Mouse (Mus musculus): Measurements from ENCODE around the gene Banp. TPM values are rescaled to one million over a fixed set of nuclear protein-coding genes. Genes with fewer than 3 reads are reported as not detected.
A peak's percentile ranks its signal among the peaks of the same experiment; 100 is the strongest.

Banp gene
- polyA plus RNA-seq, 1 experiment from 2014 or later = 34.9 TPM

DNA sequence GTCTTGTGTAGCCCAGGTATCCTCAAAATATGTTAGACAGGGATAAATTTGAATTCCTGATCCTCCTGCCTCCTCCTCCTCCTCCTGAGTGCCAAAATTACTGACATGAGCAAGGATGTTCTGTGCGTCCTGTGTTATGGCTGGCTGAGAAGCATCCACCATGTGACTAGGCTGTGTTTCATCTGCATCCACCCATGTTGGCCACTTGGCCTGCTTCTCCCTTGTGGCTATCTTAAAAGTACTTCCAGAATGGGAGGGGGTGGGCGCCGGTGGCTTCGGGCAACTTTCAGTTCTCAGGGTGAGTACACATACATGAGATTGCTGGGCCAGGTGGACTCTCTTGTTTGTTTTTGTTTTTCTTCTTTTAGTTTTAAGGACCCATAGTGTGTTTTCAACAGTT lies 30.4 kb upstream of the Banp start:
- H3K27ac ChIP-seq (replicated peaks; ENCODE audit: low read depth, low read length) = no peak overlapping the region
- H3K9me3 ChIP-seq (ENCODE audit: control insufficient read depth, low read length) = no peaks in the 10 kb centered on the region
- no peak for DNase-seq (ENCODE audit: low spot score)
- WGBS = 54% methylated on average over 4 of the region's 4 CpGs
- no peak overlapping the region for H3K4me3 ChIP-seq (ENCODE audit: low read depth, low read length)
- no peak for ATAC-seq (ENCODE audit: low read depth)
- no peaks in the 10 kb centered on the region for H3K36me3 ChIP-seq (ENCODE audit: control insufficient read depth, insufficient read depth, low read length)
- no peaks in the 10 kb centered on the region for H3K27me3 ChIP-seq (replicated peaks; ENCODE audit: control insufficient read depth, insufficient read depth, low read length)
- no peak overlapping the region for H3K4me2 ChIP-seq (ENCODE audit: low read depth, low read length)
- H3K4me1 ChIP-seq (ENCODE audit: control insufficient read depth, insufficient read depth, low read length) = no peaks in the 10 kb centered on the region
- H3K9ac ChIP-seq (ENCODE audit: low read depth, low read length) = no peak overlapping the region

GRCm38 (mm10) chr8:121919731-121920130 lies 29.8 kb upstream of the Banp start:
- Histone ChIP-seq H3K9ac (ENCODE audit: low read depth, low read length) (no peak overlapping the region), H3K36me3 (ENCODE audit: control insufficient read depth, insufficient read depth, low read length) (no peaks in the 10 kb centered on the region), H3K27ac (replicated peaks; ENCODE audit: low read depth, low read length) (no peak overlapping the region), H3K4me2 (ENCODE audit: low read depth, low read length) (no peak overlapping the region), H3K27me3 (replicated peaks; ENCODE audit: control insufficient read depth, insufficient read depth, low read length) (no peaks in the 10 kb centered on the region), H3K4me3 (ENCODE audit: low read depth, low read length) (no peak overlapping the region), H3K4me1 (ENCODE audit: control insufficient read depth, insufficient read depth, low read length) (no peaks in the 10 kb centered on the region), H3K9me3 (ENCODE audit: control insufficient read depth, low read length) (no peaks in the 10 kb centered on the region)
- DNase-seq (ENCODE audit: low spot score) = peak; percentile 72
- WGBS = 26% methylated on average over 3 of the region's 3 CpGs
- no peak; the same call in 1 of the 2 replicates for ATAC-seq (ENCODE audit: low read depth)

DNA sequence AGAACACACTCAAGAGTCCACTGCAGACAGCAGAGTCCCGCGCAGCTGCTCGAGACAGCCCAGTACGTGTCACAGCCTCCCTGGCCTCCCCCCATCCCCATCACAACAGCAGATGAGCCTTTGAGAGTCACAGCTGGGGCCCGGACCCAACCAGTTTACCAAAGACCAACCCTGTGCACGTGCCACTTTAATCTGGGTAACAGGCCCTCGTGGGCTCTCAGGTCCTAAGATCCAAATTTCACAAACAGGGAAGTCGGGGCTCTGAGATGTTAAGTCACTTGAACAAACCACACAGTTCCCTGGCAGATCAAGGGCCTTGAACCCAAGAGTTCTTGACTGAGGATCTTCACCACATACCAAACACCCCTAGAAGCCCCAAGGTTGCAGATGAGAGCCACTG lies 28.0 kb upstream of the Banp start:
- H3K9ac ChIP-seq (ENCODE audit: low read depth, low read length) = no peak overlapping the region
- no peak for ATAC-seq (ENCODE audit: low read depth)
- WGBS = 70% methylated on average over 8 of the region's 8 CpGs
- H3K9me3 ChIP-seq (ENCODE audit: control insufficient read depth, low read length) = no peaks in the 10 kb centered on the region
- no peaks in the 10 kb centered on the region for H3K27me3 ChIP-seq (replicated peaks; ENCODE audit: control insufficient read depth, insufficient read depth, low read length)
- no peak overlapping the region for H3K4me3 ChIP-seq (ENCODE audit: low read depth, low read length)
- no peak for DNase-seq (ENCODE audit: low spot score)
- H3K27ac ChIP-seq (replicated peaks; ENCODE audit: low read depth, low read length) = no peak overlapping the region
- no peak overlapping the region for H3K4me2 ChIP-seq (ENCODE audit: low read depth, low read length)
- H3K4me1 ChIP-seq (ENCODE audit: control insufficient read depth, insufficient read depth, low read length) = no peaks in the 10 kb centered on the region
- H3K36me3 ChIP-seq (ENCODE audit: control insufficient read depth, insufficient read depth, low read length) = no peaks in the 10 kb centered on the region

DNA sequence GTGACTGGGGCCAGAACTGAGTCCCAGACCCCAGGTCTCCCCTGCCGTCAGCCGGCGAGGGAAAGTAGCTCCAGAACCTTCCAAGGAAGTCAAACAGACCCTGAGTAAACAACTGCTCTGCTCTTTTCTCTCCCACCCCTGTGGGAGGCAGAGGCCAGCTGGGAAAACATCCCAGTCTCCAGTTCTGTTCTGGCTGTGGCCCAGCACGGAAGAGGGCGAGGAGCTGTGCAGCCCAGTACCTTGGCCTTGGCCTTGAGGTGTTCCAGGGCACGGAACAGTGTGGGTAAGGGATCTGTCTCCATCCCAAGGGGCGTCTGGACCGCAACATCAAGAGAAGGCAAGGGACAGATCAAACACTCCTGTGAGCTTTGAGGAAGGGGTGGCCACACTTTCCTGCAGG lies 27.4 kb upstream of the Banp start:
- no peaks in the 10 kb centered on the region for H3K4me1 ChIP-seq (ENCODE audit: control insufficient read depth, insufficient read depth, low read length)
- H3K27ac ChIP-seq (replicated peaks; ENCODE audit: low read depth, low read length) = no peak overlapping the region
- H3K9me3 ChIP-seq (ENCODE audit: control insufficient read depth, low read length) = no peaks in the 10 kb centered on the region
- no peak overlapping the region for H3K9ac ChIP-seq (ENCODE audit: low read depth, low read length)
- no peaks in the 10 kb centered on the region for H3K36me3 ChIP-seq (ENCODE audit: control insufficient read depth, insufficient read depth, low read length)
- WGBS = 44% methylated on average over 8 of the region's 8 CpGs
- ATAC-seq (ENCODE audit: low read depth) (peak; percentile 34; the same call in 1 of the 2 replicates), DNase-seq (ENCODE audit: low spot score) (peak; percentile 41)
- H3K4me2 ChIP-seq (ENCODE audit: low read depth, low read length) = no peak overlapping the region
- H3K27me3 ChIP-seq (replicated peaks; ENCODE audit: control insufficient read depth, insufficient read depth, low read length) = no peaks in the 10 kb centered on the region
- H3K4me3 ChIP-seq (ENCODE audit: low read depth, low read length) = no peak overlapping the region

DNA sequence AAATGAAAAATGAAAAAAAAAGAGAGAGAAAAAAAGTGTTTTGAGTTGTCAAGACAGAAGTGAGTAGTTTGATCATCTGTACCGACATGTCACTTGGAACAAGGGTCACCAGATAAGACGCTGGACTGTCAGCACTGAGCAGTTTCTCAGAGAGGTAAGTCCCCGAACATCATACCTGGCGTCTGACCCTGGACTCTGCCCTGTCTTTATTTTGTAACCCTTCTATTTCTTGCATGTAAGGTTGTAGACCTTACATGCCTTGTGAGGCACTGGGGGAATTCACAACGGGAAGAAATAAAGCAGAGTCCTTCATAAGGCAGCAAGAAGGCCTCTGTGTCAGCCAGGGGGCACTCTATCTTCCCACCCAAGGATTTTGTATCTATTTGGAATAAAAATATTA lies 24.9 kb upstream of the Banp start:
- H3K4me1 ChIP-seq (ENCODE audit: control insufficient read depth, insufficient read depth, low read length) = no peaks in the 10 kb centered on the region
- no peak overlapping the region for H3K27ac ChIP-seq (replicated peaks; ENCODE audit: low read depth, low read length)
- H3K27me3 ChIP-seq (replicated peaks; ENCODE audit: control insufficient read depth, insufficient read depth, low read length) = no peaks in the 10 kb centered on the region
- H3K36me3 ChIP-seq (ENCODE audit: control insufficient read depth, insufficient read depth, low read length) = no peaks in the 10 kb centered on the region
- no peak overlapping the region for H3K4me3 ChIP-seq (ENCODE audit: low read depth, low read length)
- DNase-seq (ENCODE audit: low spot score) (no peak), ATAC-seq (ENCODE audit: low read depth) (no peak)
- H3K4me2 ChIP-seq (ENCODE audit: low read depth, low read length) = no peak overlapping the region
- WGBS = 82% methylated on average over 5 of the region's 5 CpGs
- H3K9ac ChIP-seq (ENCODE audit: low read depth, low read length) = no peak overlapping the region
- H3K9me3 ChIP-seq (ENCODE audit: control insufficient read depth, low read length) = no peaks in the 10 kb centered on the region

GRCm38 (mm10) chr8:121925624-121926023 lies 23.9 kb upstream of the Banp start:
- Histone ChIP-seq H3K4me2 (ENCODE audit: low read depth, low read length) (no peak overlapping the region), H3K36me3 (ENCODE audit: control insufficient read depth, insufficient read depth, low read length) (no peaks in the 10 kb centered on the region), H3K27ac (replicated peaks; ENCODE audit: low read depth, low read length) (no peak overlapping the region), H3K4me1 (ENCODE audit: control insufficient read depth, insufficient read depth, low read length) (no peaks in the 10 kb centered on the region), H3K4me3 (ENCODE audit: low read depth, low read length) (no peak overlapping the region), H3K9ac (ENCODE audit: low read depth, low read length) (no peak overlapping the region), H3K27me3 (replicated peaks; ENCODE audit: control insufficient read depth, insufficient read depth, low read length) (no peaks in the 10 kb centered on the region), H3K9me3 (ENCODE audit: control insufficient read depth, low read length) (no peaks in the 10 kb centered on the region)
- DNase-seq (ENCODE audit: low spot score) = peak; percentile 86
- 29% methylated on average over 10 of the region's 10 CpGs for WGBS
- 0 out of 2 replicates have a peak, but pooled peaks have one; percentile 39 for ATAC-seq (ENCODE audit: low read depth)

GRCm38 (mm10) chr8:121926266-121926665 lies 23.3 kb upstream of the Banp start:
- 58% methylated on average over 8 of the region's 8 CpGs for WGBS
- no peak overlapping the region for H3K27ac ChIP-seq (replicated peaks; ENCODE audit: low read depth, low read length)
- H3K9ac ChIP-seq (ENCODE audit: low read depth, low read length) = no peak overlapping the region
- no peak overlapping the region for H3K4me3 ChIP-seq (ENCODE audit: low read depth, low read length)
- DNase-seq (ENCODE audit: low spot score) (no peak), ATAC-seq (ENCODE audit: low read depth) (no peak)
- no peaks in the 10 kb centered on the region for H3K36me3 ChIP-seq (ENCODE audit: control insufficient read depth, insufficient read depth, low read length)
- H3K27me3 ChIP-seq (replicated peaks; ENCODE audit: control insufficient read depth, insufficient read depth, low read length) = no peaks in the 10 kb centered on the region
- no peaks in the 10 kb centered on the region for H3K4me1 ChIP-seq (ENCODE audit: control insufficient read depth, insufficient read depth, low read length)
- no peak overlapping the region for H3K4me2 ChIP-seq (ENCODE audit: low read depth, low read length)
- no peaks in the 10 kb centered on the region for H3K9me3 ChIP-seq (ENCODE audit: control insufficient read depth, low read length)

GRCm38 (mm10) chr8:121927316-121927715 lies 22.2 kb upstream of the Banp start:
- H3K4me1 ChIP-seq (ENCODE audit: control insufficient read depth, insufficient read depth, low read length) = no peaks in the 10 kb centered on the region
- no peaks in the 10 kb centered on the region for H3K9me3 ChIP-seq (ENCODE audit: control insufficient read depth, low read length)
- 0 out of 2 replicates have a peak, but pooled peaks have one; percentile 78 for ATAC-seq (ENCODE audit: low read depth)
- H3K4me3 ChIP-seq (ENCODE audit: low read depth, low read length) = no peak overlapping the region
- no peaks in the 10 kb centered on the region for H3K36me3 ChIP-seq (ENCODE audit: control insufficient read depth, insufficient read depth, low read length)
- peak; percentile 50 for DNase-seq (ENCODE audit: low spot score)
- 40% methylated on average over 8 of the region's 8 CpGs for WGBS
- no peak overlapping the region for H3K9ac ChIP-seq (ENCODE audit: low read depth, low read length)
- no peak overlapping the region for H3K4me2 ChIP-seq (ENCODE audit: low read depth, low read length)
- H3K27me3 ChIP-seq (replicated peaks; ENCODE audit: control insufficient read depth, insufficient read depth, low read length) = no peaks in the 10 kb centered on the region
- no peak overlapping the region for H3K27ac ChIP-seq (replicated peaks; ENCODE audit: low read depth, low read length)

DNA sequence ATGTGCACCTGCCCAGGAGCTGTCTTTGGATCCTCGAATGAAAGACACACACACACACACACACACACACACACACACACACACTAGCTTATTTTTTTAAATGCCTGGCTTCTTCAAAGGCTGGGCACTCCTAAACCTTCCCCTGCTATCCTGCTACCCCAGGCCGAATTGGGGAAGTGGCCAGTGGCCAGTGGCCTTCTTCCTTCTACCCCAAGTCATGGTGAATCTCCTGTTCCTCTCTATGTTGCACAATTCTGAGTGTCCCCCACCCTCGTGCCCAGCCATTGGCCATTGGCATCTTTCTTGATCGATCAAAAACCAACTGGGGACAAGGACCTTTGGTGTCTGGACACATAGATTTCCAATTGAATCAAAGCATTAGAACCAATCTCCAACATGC lies 19.5 kb upstream of the Banp start:
- 85% methylated on average over 4 of the region's 4 CpGs for WGBS
- DNase-seq (ENCODE audit: low spot score) = no peak
- ATAC-seq (ENCODE audit: low read depth) = no peak

More for the DNA sequence above, 19.5 kb upstream of the Banp start:
- Histone ChIP-seq H3K4me3 (ENCODE audit: low read depth, low read length) (no peak overlapping the region), H3K27me3 (replicated peaks; ENCODE audit: control insufficient read depth, insufficient read depth, low read length) (no peaks in the 10 kb centered on the region), H3K9me3 (ENCODE audit: control insufficient read depth, low read length) (no peaks in the 10 kb centered on the region), H3K36me3 (ENCODE audit: control insufficient read depth, insufficient read depth, low read length) (no peaks in the 10 kb centered on the region), H3K4me2 (ENCODE audit: low read depth, low read length) (no peak overlapping the region), H3K4me1 (ENCODE audit: control insufficient read depth, insufficient read depth, low read length) (peaks cover 3% of the 10 kb centered on the region; the same call in 1 of the 2 replicates), H3K9ac (ENCODE audit: low read depth, low read length) (no peak overlapping the region), H3K27ac (replicated peaks; ENCODE audit: low read depth, low read length) (no peak overlapping the region)
